Mouse (Mus musculus): ENCODE results near the gene Prrc2b. TPM values are rescaled to one million over a fixed set of nuclear protein-coding genes. Genes with fewer than 3 reads are reported as not detected.

The Prrc2b gene
- polyA plus RNA-seq, 1 experiment from 2014 or later, result 76.8 TPM

GRCm38 (mm10) chr2:32252658-32253057 lies 101.8 kb downstream of the Prrc2b start:
- H3K9me3 ChIP-seq (ENCODE audit: low read depth, low read length), result no peaks in the 10 kb centered on the region
- no peaks in the 10 kb centered on the region for H3K27me3 ChIP-seq (ENCODE audit: insufficient read depth, low read length)
- H3K4me3 ChIP-seq (ENCODE audit: low read depth, low read length), result no peak overlapping the region
- H3K36me3 ChIP-seq (ENCODE audit: insufficient read depth), result peaks cover 76% of the 10 kb centered on the region
- H3K4me1 ChIP-seq (ENCODE audit: insufficient read depth), result no peaks in the 10 kb centered on the region
- no peak for TF ChIP-seq CTCF (IDR thresholded peaks at IDR 0.05; ENCODE audit: low read depth)
- H3K27ac ChIP-seq (ENCODE audit: low read depth), result no peak overlapping the region; the same call in 1 of the 2 replicates
- 80% methylated on average over 5 of the region's 5 CpGs for WGBS
- H3K9ac ChIP-seq, result no peak overlapping the region
- DNase-seq (no peak), ATAC-seq (ENCODE audit: insufficient read depth) (no peak)
- no peak overlapping the region for H3K4me2 ChIP-seq

DNA sequence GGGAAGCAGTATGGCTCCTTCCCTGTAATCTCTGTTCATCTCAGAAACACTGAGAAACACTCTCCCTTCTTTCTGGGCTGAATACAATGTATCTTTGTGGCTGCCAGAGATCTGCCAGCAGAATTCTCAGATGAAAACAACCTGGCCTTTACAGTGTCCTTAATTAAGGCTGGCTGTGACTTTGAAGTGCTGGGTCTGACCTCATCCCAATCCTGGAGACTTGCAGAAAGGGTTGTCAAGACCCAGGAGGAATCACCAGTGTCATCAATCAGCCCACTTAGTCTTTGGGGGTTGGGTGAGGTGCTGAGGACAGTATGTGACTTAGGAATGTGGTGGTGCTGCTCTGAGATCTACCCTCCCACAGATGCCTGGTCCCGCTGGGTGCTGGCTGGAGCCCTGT lies 102.5 kb downstream of the Prrc2b start:
- H3K27ac ChIP-seq (ENCODE audit: low read depth), result no peak overlapping the region
- no peaks in the 10 kb centered on the region for H3K27me3 ChIP-seq (ENCODE audit: insufficient read depth, low read length)
- no peaks in the 10 kb centered on the region for H3K4me1 ChIP-seq (ENCODE audit: insufficient read depth)
- no peak for TF ChIP-seq CTCF (IDR thresholded peaks at IDR 0.05; ENCODE audit: low read depth)
- 71% methylated on average over 1 of the region's 1 CpGs for WGBS
- no peak overlapping the region for H3K9ac ChIP-seq
- no peak for ATAC-seq (ENCODE audit: insufficient read depth)
- peaks cover 76% of the 10 kb centered on the region for H3K36me3 ChIP-seq (ENCODE audit: insufficient read depth)
- DNase-seq, result no peak
- no peak overlapping the region for H3K4me3 ChIP-seq (ENCODE audit: low read depth, low read length)
- no peak overlapping the region for H3K4me2 ChIP-seq
- H3K9me3 ChIP-seq (ENCODE audit: low read depth, low read length), result no peaks in the 10 kb centered on the region

DNA sequence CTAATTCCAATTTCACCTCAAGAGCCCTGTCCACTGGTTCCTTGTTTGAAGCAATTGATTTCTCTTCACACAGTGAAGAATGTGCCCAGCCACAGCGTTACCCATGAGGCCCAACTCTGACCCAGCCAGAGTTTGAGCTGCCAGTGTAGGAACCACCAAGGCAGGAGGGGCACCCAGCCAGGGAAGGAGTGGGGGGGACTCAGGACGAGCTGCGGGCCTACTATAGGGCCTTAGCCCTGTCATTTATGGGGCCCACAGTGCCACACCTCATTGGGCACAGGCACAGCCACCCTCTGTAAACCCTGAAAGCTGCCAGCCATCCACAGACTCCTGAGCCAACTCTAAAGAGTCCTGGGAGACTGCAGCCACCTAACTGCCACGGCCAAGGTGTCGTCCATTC lies 103.7 kb downstream of the Prrc2b start:
- DNase-seq, result no peak
- no peak for ATAC-seq (ENCODE audit: insufficient read depth)
- Histone ChIP-seq H3K4me1 (ENCODE audit: insufficient read depth) (no peaks in the 10 kb centered on the region), H3K36me3 (ENCODE audit: insufficient read depth) (peaks cover 73% of the 10 kb centered on the region), H3K4me2 (no peak overlapping the region), H3K27me3 (ENCODE audit: insufficient read depth, low read length) (no peaks in the 10 kb centered on the region), H3K27ac (ENCODE audit: low read depth) (no peak overlapping the region), H3K4me3 (ENCODE audit: low read depth, low read length) (no peak overlapping the region), H3K9ac (no peak overlapping the region), H3K9me3 (ENCODE audit: low read depth, low read length) (no peaks in the 10 kb centered on the region)
- no peak for TF ChIP-seq CTCF (IDR thresholded peaks at IDR 0.05; ENCODE audit: low read depth)
- 82% methylated on average over 5 of the region's 5 CpGs for WGBS

GRCm38 (mm10) chr2:32256273-32256672 lies 105.4 kb downstream of the Prrc2b start:
- ATAC-seq (ENCODE audit: insufficient read depth) (no peak), DNase-seq (no peak)
- H3K4me3 ChIP-seq (ENCODE audit: low read depth, low read length), result no peak overlapping the region
- H3K27ac ChIP-seq (ENCODE audit: low read depth), result no peak overlapping the region
- H3K36me3 ChIP-seq (ENCODE audit: insufficient read depth), result peaks cover 66% of the 10 kb centered on the region
- no peak overlapping the region for H3K4me2 ChIP-seq
- H3K27me3 ChIP-seq (ENCODE audit: insufficient read depth, low read length), result no peaks in the 10 kb centered on the region
- no peak overlapping the region for H3K9ac ChIP-seq
- no peak for TF ChIP-seq CTCF (IDR thresholded peaks at IDR 0.05; ENCODE audit: low read depth)
- 84% methylated on average over 11 of the region's 11 CpGs for WGBS
- H3K4me1 ChIP-seq (ENCODE audit: insufficient read depth), result no peaks in the 10 kb centered on the region
- H3K9me3 ChIP-seq (ENCODE audit: low read depth, low read length), result no peaks in the 10 kb centered on the region

DNA sequence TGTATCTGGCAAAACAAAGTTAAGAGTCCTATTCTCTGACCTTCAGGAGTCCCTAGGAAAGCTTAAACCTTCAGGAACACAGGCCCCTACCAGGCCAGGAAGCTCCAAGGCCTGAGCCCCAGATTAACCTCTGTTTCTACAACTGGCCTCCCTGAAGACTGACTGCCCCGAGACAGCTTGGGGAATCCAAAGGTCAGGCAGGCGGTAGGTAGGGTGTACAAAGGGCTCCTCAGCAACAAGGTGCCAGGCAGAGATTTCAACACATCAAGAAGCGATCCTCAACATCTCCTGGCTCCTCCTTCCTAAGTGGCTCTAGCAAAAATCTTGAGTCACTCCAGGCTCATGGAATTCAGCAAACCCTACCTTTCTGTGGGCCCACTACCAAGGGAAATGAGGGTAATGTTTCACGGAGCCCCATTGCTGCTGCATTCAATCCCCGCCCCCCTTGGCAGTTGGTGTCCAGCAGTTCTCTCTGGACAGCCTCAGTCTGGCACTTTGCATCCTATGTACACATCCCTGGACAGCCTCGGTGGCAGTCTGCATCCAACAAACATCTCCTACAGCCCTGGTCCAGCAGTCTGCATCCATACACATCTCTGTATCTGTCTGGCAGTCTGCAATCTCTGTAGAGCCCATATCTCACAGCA lies 108.1 kb downstream of the Prrc2b start:
- 45% methylated on average over 6 of the region's 6 CpGs for WGBS
- DNase-seq (no peak), ATAC-seq (ENCODE audit: insufficient read depth) (no peak)
- H3K4me1 ChIP-seq (ENCODE audit: insufficient read depth), result no peaks in the 10 kb centered on the region
- H3K9me3 ChIP-seq (ENCODE audit: low read depth, low read length), result no peaks in the 10 kb centered on the region
- H3K27ac ChIP-seq (ENCODE audit: low read depth), result no peak overlapping the region
- TF ChIP-seq CTCF (IDR thresholded peaks at IDR 0.05; ENCODE audit: low read depth), result no peak
- peak overlapping the region; percentile 81 for H3K9ac ChIP-seq
- peaks cover 39% of the 10 kb centered on the region for H3K36me3 ChIP-seq (ENCODE audit: insufficient read depth)
- peak overlapping the region; percentile 72 for H3K4me2 ChIP-seq
- no peaks in the 10 kb centered on the region for H3K27me3 ChIP-seq (ENCODE audit: insufficient read depth, low read length)
- H3K4me3 ChIP-seq (ENCODE audit: low read depth, low read length), result peak overlapping the region; percentile 90

- no peaks in the 10 kb centered on the region for H3K4me1 ChIP-seq (ENCODE audit: insufficient read depth)
- no peaks in the 10 kb centered on the region for H3K27me3 ChIP-seq (ENCODE audit: insufficient read depth, low read length)
- WGBS, result 2% methylated on average over 59 of the region's 59 CpGs
- H3K4me3 ChIP-seq (ENCODE audit: low read depth, low read length), result peak within 1 kb of the TSS; percentile 90
- peak within 1 kb of the TSS; percentile 81 for H3K9ac ChIP-seq
- peak within 1 kb of the TSS; percentile 67 for H3K27ac ChIP-seq (ENCODE audit: low read depth)
- DNase-seq (peak; percentile 95), ATAC-seq (ENCODE audit: insufficient read depth) (peak; percentile 92)
- H3K36me3 ChIP-seq (ENCODE audit: insufficient read depth), result peaks cover 31% of the 10 kb centered on the region
- no peaks in the 10 kb centered on the region for H3K9me3 ChIP-seq (ENCODE audit: low read depth, low read length)
- TF ChIP-seq CTCF (IDR thresholded peaks at IDR 0.05; ENCODE audit: low read depth), result no peak
- H3K4me2 ChIP-seq, result peak within 1 kb of the TSS; percentile 72
Measured at GRCm38 (mm10) chr2:32259657-32260417, 109.0 kb downstream of the Prrc2b start, which contains the start of gene Uck1. Gene Uck1 (minus strand): TSS chr2:32260159.

DNA sequence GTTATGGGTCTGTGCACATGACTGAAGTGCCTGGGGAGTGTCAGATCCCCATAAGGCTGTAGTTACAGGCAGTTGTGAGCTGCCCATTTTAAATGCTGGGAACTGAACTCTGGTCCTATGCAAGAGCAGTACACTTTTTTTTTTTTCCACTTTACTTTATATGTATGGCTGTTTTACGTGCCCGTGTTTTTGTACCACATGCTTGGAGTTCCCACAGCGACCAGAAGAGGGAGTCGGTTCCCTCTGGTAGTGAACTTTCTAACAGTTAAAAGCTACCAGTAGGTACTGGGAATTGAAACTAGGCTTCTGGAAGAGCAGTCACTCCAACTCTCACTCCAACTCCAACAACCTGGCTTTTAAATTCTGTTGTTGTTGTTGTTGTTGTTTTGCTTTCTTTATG lies 109.8 kb downstream of the Prrc2b start:
- 27% methylated on average over 4 of the region's 4 CpGs for WGBS
- Histone ChIP-seq H3K36me3 (ENCODE audit: insufficient read depth) (peaks cover 28% of the 10 kb centered on the region), H3K9ac (no peak overlapping the region), H3K27ac (ENCODE audit: low read depth) (no peak overlapping the region), H3K4me2 (peak overlapping the region; percentile 72), H3K27me3 (ENCODE audit: insufficient read depth, low read length) (no peaks in the 10 kb centered on the region), H3K4me1 (ENCODE audit: insufficient read depth) (no peaks in the 10 kb centered on the region), H3K4me3 (ENCODE audit: low read depth, low read length) (no peak overlapping the region), H3K9me3 (ENCODE audit: low read depth, low read length) (no peaks in the 10 kb centered on the region)
- DNase-seq (peak; percentile 66), ATAC-seq (ENCODE audit: insufficient read depth) (no peak)
- TF ChIP-seq CTCF (IDR thresholded peaks at IDR 0.05; ENCODE audit: low read depth), result peak; percentile 54
